Mouse (Mus musculus) left cerebral cortex, postnatal 4 days (tissue): Measurements from ENCODE around the gene Fpr1. TPM values are rescaled to one million over a fixed set of nuclear protein-coding genes. Genes with fewer than 3 reads are reported as not detected.
"Not testable (repeated sequence)": the region's sequence is repeated elsewhere in the genome, so short reads cannot be mapped to it uniquely, and the experiment has no call there.

Source experiments
- DNase-seq: peaks from one replicate; pipeline ENCODE4 v3.0.0-alpha.2; 2022
- intact Hi-C: fragments of 180-260 bp; cut with DNase I; formaldehyde crosslinking; loops from one replicate; pipeline ENCODE4 v1.15.1; 2025
- total RNA-seq, 2 experiments: library from RNA; stranded (reverse); gene quantifications; 2 replicates each; pipeline ENCODE4 v1.2.3; 2021

The Fpr1 gene
- total RNA-seq, 2 experiments from 2014 or later = 0.26 to 0.28 TPM

DNA sequence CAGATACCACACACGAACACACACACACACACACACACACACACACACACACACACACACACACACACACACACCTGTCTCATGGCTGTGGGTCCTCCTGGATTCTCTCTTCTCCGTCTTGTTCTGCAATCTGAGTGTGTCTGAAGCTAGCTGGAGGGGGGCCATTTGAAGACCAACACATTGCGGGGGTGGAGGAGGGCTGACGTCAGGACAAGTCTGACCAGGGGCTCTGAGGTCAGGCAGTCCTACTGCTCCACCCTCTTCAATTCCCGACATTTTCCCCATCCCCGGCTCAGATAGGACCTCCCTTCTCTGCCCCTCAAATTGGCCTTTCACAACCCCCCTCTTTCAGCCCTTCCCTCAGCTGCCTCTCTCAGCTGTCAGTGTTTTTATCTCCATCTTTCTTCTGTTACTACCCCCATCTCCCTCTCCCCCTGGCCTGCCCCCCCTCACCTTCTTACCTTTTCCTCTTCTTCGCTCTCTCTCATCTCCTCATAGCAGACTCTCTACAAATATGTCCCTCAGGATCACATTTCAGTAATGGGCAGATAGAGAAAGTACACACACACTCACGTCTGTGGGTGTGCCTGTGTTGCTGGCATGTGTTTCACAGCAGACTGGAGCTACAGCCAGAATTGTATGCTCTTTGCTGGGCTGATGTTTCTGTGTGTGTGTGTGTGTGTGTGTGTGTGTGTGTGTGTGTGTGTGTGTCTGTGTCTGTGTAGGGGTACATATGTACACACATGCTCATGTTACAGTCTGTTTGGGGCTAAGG lies 28.5 kb downstream of the Fpr1 start, which contains the start of gene Has1:
TSS of gene Has1 (minus strand) at position 142 of the 775 bp plus-strand sequence.
- DNase-seq = no peak
- intact Hi-C loops = no loop called here

DNA sequence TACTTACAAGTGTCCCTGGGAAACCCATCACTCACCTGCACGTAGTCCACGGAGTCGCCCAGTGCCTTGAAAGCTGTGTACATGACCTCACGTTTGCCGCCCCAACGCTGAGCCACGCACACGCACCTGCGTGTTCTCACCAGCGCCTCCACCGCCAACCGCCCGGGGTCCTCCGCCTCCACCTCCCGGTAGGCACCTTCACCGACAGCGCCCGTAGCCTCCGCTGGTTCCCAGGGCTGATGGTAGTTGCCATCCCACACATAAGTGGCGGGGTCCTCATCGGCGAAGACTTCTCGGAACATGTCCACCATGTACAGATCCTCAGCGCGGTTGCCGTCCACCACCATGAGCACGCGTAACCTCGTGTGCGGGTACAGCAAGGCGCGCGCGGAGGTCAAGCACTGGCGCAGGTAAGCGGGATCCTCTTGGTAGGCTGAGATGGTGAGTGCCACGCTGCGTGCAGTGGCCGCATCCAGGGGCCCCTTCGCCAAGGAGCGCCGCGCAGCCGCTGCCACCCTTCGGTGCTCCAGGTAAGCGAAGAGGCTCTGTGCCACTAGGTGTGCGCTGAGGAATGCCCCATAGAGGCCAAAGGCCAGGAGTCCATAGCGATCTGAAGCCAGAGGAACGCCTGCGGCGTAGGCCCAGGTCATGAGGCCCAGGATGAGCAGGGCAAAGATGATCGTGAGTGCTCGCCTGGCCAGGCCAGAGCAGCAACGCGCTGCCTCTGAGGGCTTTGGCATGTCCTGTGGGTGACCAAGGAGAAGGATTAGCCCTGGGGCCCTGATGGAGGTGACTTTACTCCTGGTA lies 33.6 kb downstream of the Fpr1 start:
- no peak for DNase-seq
- intact Hi-C loops = no loop called here

DNA sequence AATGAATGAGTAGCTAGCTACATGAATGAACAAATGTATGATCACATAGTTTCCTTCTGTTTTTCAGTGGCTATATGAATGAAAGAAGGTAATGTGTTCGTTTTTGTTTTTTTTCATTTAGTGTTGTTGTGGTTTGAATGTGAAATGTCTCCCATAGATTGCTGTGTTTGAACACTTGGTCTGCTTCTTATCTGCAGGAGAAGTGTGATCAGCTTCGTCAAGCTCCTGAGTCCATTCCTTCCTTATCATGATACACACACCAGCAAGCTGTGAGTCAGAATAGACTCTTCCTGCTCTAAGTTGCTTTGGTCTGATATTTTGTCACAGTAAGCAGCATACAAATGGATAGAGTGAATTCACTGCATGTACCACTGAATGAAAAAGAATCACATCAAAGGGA lies 34.8 kb downstream of the Fpr1 start:
- no peak for DNase-seq
- intact Hi-C loops = no loop called here

DNA sequence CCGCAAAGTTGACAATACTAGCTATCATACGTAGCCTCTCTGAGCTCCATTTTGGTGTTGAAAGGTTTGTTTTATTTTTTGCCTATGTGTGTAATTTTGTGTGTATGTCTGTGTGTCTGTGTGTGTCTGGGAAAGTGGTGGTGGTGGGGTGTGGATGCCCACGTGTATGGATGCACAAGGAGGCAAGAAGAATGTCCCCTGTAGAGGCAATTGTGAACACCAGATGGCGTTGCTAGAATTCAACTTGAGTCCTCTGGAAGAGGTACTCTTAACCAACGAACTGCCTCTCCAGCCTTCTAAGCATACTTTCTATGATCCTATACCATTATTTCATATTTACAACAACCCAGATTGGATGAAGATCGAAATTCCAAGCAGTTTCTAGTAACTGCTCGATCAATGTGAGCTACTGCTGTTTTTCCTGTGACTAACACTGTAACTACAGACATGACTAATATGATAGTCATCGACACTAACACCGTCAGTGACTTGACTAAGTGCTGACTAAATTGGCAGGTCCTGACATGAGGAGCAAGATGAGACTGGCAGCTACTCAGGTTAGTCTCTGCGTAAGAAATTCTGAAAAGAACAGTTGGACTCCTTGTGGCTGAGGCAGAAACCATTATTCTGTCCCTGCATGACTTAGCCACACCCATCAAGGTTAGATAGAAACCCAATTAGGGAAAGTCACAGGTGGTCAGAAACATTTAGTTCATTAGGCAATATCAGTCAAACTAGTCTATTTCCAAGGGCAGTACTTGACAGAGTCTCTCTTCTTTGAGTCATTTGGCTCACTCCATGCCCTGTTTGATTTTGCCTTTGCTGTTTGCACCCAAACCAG lies 38.3 kb downstream of the Fpr1 start:
- no peak for DNase-seq
- intact Hi-C loops = no loop called here

DNA sequence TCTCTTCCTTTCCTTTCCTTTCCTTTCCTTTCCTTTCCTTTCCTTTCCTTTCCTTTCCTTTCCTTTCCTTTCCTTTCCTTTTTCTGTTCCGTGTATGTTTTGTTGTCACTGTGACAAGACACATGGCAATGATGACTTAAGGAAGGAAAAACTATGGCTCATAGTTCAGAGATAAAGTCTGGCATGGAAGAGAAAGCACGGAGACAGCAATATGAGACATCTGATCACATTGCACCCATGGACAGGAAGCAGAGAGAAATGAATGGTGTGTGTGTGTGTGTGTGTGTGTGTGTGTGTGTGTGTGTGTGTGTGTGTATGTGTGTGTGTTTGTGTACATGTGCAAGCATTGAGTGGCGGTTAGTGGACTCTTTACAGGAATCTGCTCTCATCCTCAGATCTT lies 39.1 kb downstream of the Fpr1 start:
- DNase-seq, intact Hi-C loops: not testable (repeated sequence)

DNA sequence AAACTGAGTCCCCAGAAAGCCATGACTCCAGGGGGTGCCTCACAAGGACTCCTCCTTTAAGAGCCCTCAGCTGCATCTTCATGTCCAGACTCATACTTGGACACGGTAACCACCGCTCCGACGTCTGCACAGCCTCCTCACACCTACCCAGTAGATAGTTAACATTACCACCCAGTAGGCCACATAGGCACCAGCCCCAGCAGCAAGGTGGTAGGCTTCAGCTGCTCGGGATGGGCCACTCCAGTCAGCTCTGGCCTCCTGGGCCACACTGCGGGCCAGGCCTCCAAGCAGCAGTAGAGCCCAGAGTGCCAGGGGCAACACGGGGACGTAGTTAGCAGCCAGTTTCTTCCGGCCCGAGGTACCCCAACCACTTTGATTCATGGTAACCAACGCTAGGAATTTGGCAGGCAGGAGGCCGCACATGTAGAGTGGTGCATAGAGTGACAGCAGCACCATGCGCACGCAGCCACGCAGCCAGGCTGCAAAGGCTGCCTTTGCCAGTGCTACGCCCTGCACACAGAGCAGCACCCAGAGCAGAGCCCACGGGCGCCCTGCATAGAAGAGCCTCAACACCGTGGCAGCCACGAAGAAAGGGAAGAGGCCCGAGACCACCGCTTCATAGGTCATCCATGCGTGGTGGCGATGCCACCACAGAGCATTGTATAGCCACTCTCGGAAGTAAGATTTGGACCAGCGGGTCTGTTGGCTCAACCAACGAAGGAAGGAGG lies 40.0 kb downstream of the Fpr1 start:
- DNase-seq = no peak
- intact Hi-C loops = no loop called here

DNA sequence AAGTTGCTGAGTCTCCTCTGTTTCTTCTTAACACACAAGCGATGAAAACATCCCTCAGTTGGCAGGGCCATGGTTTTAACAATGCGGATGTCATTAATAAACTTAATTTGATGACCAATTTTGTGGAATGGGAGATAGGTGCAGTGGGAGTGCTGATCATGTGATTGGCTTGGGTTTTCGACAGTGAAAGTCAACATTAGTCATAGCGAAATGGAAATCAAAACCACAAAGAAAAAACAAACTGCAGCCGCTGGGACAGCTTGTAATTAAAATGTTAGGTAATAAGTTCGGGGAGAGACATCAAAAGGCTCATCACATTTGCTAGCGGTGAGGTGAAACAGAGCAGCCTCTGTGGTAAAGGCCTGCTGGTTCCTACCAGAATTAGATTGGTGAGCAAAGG lies 42.9 kb downstream of the Fpr1 start:
- no peak for DNase-seq
- intact Hi-C loops = no loop called here

DNA sequence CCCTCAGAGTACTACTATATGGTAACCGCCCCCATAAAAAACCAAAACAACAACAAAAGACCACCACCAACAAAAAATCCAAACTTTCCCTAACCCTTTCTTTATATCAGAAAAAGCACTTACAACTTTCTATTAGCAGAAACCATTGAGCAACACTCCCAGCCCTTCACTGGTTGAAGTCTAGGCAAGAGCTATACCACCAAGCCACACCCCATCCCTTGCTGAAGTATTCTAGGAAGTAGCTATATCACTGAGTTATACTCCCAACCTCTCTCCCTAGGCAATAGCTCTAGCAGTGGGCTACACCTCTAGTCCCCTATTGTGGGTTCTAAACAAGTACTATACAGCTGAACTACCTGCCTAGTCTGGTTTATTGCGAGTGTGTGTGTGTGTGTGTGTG lies 44.5 kb downstream of the Fpr1 start:
- intact Hi-C loops = no loop called here
- no peak for DNase-seq

DNA sequence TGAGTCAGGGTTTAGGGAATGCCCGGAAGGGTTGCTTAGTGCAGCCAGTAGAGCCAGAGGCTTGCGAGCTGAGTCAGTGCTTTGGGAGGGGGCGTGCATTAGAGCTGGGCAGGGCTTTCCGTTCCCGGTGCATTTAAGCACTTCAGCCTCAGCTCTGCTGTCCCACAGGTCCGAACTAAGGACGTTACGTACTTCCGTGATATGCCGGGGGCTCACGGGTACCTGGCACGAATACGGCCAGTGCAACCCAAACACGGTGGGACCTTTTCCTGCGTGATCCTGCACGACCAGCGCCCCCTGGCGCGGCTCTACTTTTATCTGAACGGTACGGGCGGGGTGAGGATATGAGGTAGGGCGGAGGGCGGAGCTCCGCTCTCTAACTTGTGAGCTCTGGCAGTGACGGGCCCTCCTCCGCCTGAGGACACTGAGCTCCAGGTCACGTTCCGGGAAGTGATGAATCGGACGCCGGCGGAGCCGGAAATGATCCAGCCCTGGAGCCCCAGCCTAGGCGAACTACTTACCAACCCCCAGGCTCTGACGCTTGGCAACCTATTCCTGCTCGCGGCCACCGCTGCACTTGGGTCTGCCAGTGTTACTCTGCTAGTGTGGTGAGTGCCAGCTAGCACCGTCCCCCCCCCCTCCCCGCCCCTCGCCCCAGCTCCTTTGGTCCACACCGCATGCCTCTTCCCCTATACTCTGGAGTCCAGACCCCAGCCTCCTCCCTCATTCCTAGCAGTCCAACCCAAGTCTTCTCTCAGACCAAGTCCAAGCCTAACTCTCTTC lies 45.6 kb downstream of the Fpr1 start:
- intact Hi-C loops = no loop called here
- DNase-seq = peak; percentile 95

DNA sequence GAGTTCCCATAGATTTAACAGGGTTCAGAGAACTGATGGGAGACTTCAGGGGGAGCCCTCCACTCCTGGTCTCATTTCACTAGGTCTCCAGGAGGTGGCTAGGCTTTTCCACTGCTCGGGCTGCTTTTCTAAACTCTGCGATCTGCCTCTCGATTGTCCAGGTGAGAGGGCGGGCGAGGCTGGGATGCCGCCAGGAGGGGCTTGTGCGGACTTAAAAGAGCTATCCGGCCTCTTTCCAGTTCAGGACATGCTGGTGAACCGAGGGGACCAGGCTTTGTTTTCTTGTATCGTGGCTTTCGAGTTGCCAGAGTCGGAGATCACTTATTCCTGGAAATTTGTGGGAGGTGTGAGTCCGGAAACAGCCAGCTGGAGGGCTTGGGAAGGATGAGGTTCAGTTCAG lies 46.3 kb downstream of the Fpr1 start:
- intact Hi-C loops = no loop called here
- no peak for DNase-seq

DNA sequence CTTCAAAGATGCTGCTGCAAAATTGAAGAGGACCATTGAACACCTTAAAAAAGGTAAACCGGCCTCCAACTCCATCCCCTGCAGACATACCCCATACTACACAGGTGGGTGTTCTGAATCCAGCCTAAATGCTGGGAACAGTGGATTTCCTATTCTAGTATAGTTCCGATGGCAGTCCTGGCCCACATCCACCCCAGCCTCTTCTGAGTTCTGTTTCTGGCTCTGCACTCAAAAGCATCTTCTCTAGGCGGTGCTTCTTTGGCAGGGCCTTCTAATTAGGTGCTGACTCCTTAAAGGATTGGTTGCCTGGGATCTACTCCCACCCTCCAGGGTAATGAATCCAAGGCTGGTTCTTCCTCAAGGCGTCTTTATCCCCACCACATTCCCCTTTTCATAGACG lies 47.6 kb downstream of the Fpr1 start:
- intact Hi-C loops = no loop called here
- no peak for DNase-seq

DNA sequence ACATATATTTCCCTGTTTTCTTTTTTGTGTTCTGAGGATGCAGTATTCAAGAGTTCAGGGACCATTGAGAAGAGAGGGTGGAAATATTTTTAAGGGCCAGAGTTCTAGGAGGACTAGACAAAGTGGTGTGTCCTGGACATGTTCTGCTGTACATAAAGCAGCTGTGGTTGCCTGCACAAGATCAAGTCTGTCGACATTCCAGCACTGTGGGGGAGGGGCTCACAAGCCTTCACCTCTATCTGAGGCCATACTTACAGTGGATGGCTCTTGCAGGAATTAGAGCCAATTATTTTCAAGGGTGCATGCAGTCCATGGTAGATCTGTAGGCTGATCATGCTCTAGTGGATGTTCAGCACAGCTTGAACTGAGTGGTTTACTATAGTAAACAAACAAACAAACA lies 48.8 kb downstream of the Fpr1 start:
- intact Hi-C loops = no loop called here
- DNase-seq = no peak

DNA sequence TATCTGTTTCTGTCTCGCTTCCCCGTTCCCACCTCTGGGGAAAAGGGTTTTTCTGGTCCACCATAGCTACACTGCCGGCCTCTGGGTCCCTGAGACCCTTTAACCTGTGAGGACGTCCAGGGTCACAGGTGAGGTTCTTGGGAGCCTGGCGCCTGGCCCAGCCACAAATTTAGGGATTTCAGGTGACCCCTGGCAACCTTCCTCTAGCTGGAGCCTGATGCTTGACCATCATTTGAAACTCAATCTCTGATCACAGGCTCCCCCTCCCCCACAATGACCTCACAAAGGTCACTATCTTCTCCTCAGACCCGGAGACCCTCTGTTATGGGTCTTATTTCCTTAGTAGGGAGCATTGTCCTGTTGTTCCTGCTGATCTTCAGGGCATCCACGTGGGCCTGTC lies 53.0 kb downstream of the Fpr1 start:
- DNase-seq = no peak
- intact Hi-C loops = no loop called here

DNA sequence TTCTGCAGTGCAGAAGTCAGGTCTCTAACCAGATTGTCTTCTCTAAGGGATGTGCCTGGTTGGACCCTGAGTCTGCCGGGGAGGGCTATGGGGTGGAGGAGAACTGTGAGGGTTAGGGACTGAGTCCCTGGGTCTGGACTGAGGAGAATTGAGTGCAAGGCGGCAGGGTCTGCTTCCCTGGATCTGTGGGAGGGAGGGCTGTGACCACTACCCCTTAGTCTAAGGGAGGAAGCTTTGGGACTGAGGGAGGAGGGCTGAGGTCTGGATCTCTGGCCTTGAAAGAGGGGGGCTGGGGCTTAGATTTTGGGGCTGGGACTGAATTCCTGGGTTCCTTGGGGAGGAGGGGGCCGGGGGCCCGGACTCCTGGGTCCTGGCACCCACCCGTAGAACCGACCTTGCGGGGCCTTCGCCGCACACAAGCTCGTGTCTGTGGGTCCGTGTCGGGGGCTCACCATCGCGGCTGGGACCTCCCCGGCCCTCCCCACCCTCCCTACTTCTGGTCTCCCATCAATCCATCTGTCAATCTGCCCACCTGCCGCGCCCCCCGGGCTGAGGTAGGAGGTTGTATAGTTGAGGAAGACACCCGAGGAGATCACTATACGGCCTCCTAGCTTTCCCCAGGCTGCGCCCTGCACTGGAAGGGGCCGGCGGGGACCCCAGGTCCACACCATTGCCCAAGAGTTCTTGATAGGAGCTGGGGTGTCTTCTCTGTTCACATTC lies 53.8 kb downstream of the Fpr1 start:
- intact Hi-C loops = no loop called here
- DNase-seq = peak; percentile 12

DNA sequence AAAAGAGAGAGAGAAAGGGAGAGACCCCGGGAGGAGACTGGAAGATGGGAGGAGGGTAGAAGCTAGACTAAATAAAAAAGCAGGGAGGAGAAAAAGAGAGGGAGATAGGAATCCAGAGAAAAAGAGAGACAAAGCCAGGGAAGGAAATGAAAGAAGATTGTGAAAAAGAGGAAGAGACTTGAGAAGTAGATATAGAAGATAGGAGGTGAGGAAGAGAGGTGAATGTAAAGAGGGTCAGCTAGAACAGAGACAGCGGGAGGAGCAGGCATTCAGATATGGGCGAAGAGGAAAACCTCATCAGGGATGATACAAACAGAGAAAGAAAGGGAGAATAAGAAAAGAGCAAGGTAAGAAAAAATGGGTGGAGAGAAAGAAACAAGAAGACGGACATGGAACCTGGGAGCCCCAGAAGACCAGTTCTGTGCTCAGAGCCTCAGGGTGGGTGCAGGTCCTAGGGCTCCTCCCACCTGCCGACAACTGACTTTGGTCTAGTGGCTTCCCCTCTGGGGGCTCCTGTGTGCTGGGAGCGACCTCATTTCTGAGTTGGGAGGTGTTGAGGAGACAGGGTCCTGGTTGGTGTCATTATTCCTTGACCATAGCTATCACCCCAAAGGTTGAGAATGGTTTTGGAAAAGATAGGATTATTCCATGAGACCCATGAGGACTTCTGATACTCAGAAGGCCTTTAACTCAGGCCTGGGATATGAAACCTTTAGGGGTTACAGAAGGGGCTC lies 54.5 kb downstream of the Fpr1 start:
- intact Hi-C loops = no loop called here

DNA sequence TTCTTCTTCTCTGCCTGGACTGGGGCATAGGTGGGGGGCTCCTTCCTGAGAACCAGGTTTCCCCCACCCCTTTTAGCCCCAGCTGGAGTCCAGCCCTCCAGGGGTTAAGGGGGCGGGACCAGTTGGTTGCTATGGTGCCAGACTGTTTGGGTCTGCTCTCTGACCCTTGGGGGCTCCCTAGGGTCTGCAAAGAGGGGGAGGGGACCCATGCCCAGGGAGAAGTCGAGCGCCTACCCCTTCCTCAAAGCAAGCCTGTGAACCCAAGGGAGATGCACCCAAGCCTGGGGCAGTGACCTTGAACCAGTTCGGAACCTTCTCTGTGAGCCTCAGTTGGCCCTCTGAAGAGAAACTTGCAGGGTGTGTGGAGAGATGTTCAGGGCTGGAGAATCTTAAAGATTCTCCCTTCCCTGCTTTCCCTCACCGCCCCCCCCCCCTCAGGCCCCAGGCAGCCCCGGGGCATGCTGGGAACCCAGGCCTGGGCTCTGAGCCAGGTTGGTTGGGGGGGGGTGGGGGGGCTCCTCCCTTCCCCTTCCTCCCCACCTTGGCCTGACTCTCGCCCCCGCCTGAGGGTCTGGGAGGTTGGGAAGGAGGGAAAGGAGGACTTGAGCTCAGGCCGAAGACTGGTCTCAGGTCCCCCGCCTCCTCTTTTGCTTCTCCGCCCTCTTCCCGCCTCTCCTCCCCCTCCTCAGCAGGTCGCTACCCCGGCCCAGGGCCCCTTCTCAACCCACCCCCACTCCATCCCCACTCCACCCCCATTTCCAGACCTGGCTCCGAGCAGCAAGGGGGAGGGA lies 55.4 kb downstream of the Fpr1 start:
- intact Hi-C loops = no loop called here
- peak; percentile 80 for DNase-seq

More for the DNA sequence above, 54.5 kb downstream of the Fpr1 start:
- DNase-seq = peak; percentile 18

DNA sequence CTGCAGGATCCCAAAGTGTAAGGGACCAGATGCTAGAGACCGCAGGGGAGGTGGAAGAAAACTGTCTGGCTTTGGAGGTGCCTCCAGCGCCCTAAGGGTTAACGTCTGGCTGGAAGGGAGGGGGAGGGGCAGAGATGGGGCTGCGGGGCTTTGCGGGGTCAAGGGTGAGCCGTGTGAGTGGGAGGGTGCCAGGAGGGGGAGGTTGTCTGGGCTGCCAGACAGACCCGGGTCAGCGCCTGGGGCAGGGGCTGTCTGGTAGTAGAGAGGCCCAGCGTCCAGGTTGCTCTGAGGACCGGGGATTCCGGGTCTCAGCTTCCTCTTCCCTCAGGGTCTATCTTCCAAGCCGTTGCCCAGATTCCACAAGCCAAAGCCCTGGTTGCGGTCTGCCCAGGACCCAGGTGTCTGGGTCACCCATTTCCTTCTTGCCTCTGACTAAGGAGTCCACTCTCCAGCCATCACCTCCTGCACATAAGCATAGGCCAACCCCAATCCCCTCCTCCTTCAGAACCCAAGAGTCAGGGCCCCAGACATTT lies 56.0 kb downstream of the Fpr1 start:
- peak; percentile 82 for DNase-seq
- intact Hi-C loops = no loop called here
